Mouse (Mus musculus): ENCODE measurements around the gene Brd2. TPM values are rescaled to one million over a fixed set of nuclear protein-coding genes. Genes with fewer than 3 reads are reported as not detected.
A peak's percentile ranks its signal among the peaks of the same experiment; 100 is the strongest.

Gene Brd2
- total and polyA plus RNA-seq, 3 experiments, result 99.5 to 252 (median 189) TPM

- no peak overlapping the region; a peak in 1 of 4 replicates for H3K4me3 ChIP-seq (ENCODE audit: control insufficient read depth in 1 of 2, insufficient read depth in 1 of 2, low read depth in 2 of 2, low read length in 2 of 2)
These were observed 35.0 kb downstream of the Brd2 start for GRCm38 (mm10) chr17:34087386-34087785.

DNA sequence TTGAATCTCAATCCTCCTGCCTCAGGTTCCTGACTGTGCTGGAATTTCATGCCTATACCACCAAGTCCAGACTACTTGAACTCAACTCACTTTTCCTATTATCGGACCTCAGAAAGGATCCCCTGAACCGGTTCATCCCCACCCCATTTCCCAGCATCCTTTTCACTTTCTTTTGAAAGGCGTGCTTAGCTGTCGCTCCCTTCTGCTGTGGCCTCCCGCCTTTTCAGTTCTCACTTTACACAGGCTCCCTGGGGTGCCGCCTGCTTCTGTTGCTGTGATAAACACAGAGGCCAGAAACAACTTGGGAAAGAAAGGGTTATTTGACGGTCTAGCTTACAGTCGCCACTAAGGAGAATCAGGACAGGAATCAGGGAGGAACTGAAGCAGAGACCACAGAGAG lies 39.3 kb downstream of the Brd2 start:
- H3K36me3 ChIP-seq (ENCODE audit: control insufficient read depth in 1 of 2, insufficient read depth in 2 of 2, low read length in 2 of 2), result no peaks in the 10 kb centered on the region; a peak in 1 of 4 replicates
- TF ChIP-seq SIN3A (IDR thresholded peaks at IDR 0.05; ENCODE audit: low read length), result no peak
- no peak for TF ChIP-seq RCOR1 (IDR thresholded peaks at IDR 0.05; ENCODE audit: low read depth, low read length)
- no peak for TF ChIP-seq MAX (IDR thresholded peaks at IDR 0.05; ENCODE audit: low read length)
- no peak for DNase-seq (ENCODE audit: low read depth, low spot score)
- H3K4me3 ChIP-seq (ENCODE audit: control insufficient read depth in 1 of 2, insufficient read depth in 1 of 2, low read depth in 2 of 2, low read length in 2 of 2), result no peak overlapping the region
- H3K9me3 ChIP-seq (replicated peaks; ENCODE audit: insufficient read depth, low read length), result no peaks in the 10 kb centered on the region
- no peaks in the 10 kb centered on the region for H3K27me3 ChIP-seq (ENCODE audit: control insufficient read depth in 1 of 2, insufficient read depth in 2 of 2, low read length in 2 of 2)
- H3K9ac ChIP-seq (ENCODE audit: control insufficient read depth, low read depth, low read length, poor library complexity, severe bottlenecking), result no peak overlapping the region
- no peak overlapping the region for H3K27ac ChIP-seq (ENCODE audit: control insufficient read depth, low read depth, low read length)
- H3K4me1 ChIP-seq (ENCODE audit: control insufficient read depth in 1 of 2, insufficient read depth in 2 of 2, low read length in 2 of 2), result peaks cover 0 to 6% of the 10 kb centered on the region in 2 experiments; a peak in 2 of 4 replicates
- H3K79me2 ChIP-seq (ENCODE audit: control insufficient read depth, insufficient read depth, low read length, poor library complexity), result no peaks in the 10 kb centered on the region

More at GRCm38 (mm10) chr17:34087386-34087785, 35.0 kb downstream of the Brd2 start:
- no peaks in the 10 kb centered on the region for H3K9me3 ChIP-seq (replicated peaks; ENCODE audit: insufficient read depth, low read length)
- DNase-seq (ENCODE audit: low read depth, low spot score), result peak; percentile 66
- no peaks in the 10 kb centered on the region; the same call in 1 of the 2 replicates for H3K79me2 ChIP-seq (ENCODE audit: control insufficient read depth, insufficient read depth, low read length, poor library complexity)
- peak overlapping the region; percentile 67 for H3K27ac ChIP-seq (ENCODE audit: control insufficient read depth, low read depth, low read length)
- H3K36me3 ChIP-seq (ENCODE audit: control insufficient read depth in 1 of 2, insufficient read depth in 2 of 2, low read length in 2 of 2), result peaks cover 0 to 6% of the 10 kb centered on the region in 2 experiments; a peak in 2 of 4 replicates
- H3K9ac ChIP-seq (ENCODE audit: control insufficient read depth, low read depth, low read length, poor library complexity, severe bottlenecking), result no peak overlapping the region; the same call in 1 of the 2 replicates
- peaks cover 7 to 19% of the 10 kb centered on the region in 2 experiments for H3K4me1 ChIP-seq (ENCODE audit: control insufficient read depth in 1 of 2, insufficient read depth in 2 of 2, low read length in 2 of 2)
- no peak for TF ChIP-seq BHLHE40 (IDR thresholded peaks at IDR 0.05; ENCODE audit: borderline replicate concordance, low read depth, low read length)
- no peaks in the 10 kb centered on the region for H3K27me3 ChIP-seq (ENCODE audit: control insufficient read depth in 1 of 2, insufficient read depth in 2 of 2, low read length in 2 of 2)

- Histone ChIP-seq H3K4me1 (ENCODE audit: control insufficient read depth in 1 of 2, insufficient read depth in 2 of 2, low read length in 2 of 2) (no peaks in the 10 kb centered on the region), H3K9me3 (replicated peaks; ENCODE audit: insufficient read depth, low read length) (no peaks in the 10 kb centered on the region), H3K27ac (ENCODE audit: control insufficient read depth, low read depth, low read length) (no peak overlapping the region), H3K79me2 (ENCODE audit: control insufficient read depth, insufficient read depth, low read length, poor library complexity) (no peaks in the 10 kb centered on the region), H3K4me3 (ENCODE audit: control insufficient read depth in 1 of 2, insufficient read depth in 1 of 2, low read depth in 2 of 2, low read length in 2 of 2) (no peak overlapping the region), H3K36me3 (ENCODE audit: control insufficient read depth in 1 of 2, insufficient read depth in 2 of 2, low read length in 2 of 2) (no peaks in the 10 kb centered on the region), H3K27me3 (ENCODE audit: control insufficient read depth in 1 of 2, insufficient read depth in 2 of 2, low read length in 2 of 2) (no peaks in the 10 kb centered on the region), H3K9ac (ENCODE audit: control insufficient read depth, low read depth, low read length, poor library complexity, severe bottlenecking) (no peak overlapping the region)
- DNase-seq (ENCODE audit: low read depth, low spot score), result peak; percentile 83
- TF ChIP-seq BHLHE40 (IDR thresholded peaks at IDR 0.05; ENCODE audit: borderline replicate concordance, low read depth, low read length) (no peak), CHD2 (IDR thresholded peaks at IDR 0.05; ENCODE audit: low read length) (peak; percentile 81)
These were observed 42.8 kb downstream of the Brd2 start for GRCm38 (mm10) chr17:34079621-34080020.

DNA sequence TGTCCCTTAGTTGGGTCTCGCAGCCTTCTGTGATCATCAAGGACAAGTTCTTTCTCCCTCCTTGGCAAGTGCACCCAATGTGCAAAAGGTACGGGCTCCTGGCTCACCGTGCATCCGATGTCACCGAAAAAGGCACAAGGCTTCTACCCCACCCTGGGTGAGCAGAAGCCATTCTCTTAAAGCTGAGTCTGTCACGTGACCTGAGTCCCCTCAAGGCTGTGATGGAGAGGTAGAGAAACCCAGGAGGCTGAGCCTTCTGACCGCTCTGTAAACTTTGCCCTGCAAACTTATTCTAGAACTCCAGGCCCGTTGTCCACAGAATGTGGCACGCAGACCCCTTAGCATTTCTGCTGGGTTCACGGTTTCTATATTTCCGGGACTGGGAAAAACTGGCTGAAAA lies 43.4 kb downstream of the Brd2 start:
- Histone ChIP-seq H3K27me3 (ENCODE audit: control insufficient read depth in 1 of 2, insufficient read depth in 2 of 2, low read length in 2 of 2) (no peaks in the 10 kb centered on the region), H3K9me3 (replicated peaks; ENCODE audit: insufficient read depth, low read length) (no peaks in the 10 kb centered on the region), H3K36me3 (ENCODE audit: control insufficient read depth in 1 of 2, insufficient read depth in 2 of 2, low read length in 2 of 2) (no peaks in the 10 kb centered on the region), H3K9ac (ENCODE audit: control insufficient read depth, low read depth, low read length, poor library complexity, severe bottlenecking) (no peak overlapping the region), H3K4me1 (ENCODE audit: control insufficient read depth in 1 of 2, insufficient read depth in 2 of 2, low read length in 2 of 2) (no peaks in the 10 kb centered on the region), H3K4me3 (ENCODE audit: control insufficient read depth in 1 of 2, insufficient read depth in 1 of 2, low read depth in 2 of 2, low read length in 2 of 2) (no peak overlapping the region), H3K79me2 (ENCODE audit: control insufficient read depth, insufficient read depth, low read length, poor library complexity) (no peaks in the 10 kb centered on the region), H3K27ac (ENCODE audit: control insufficient read depth, low read depth, low read length) (no peak overlapping the region)
- DNase-seq (ENCODE audit: low read depth, low spot score), result no peak
- no peak for TF ChIP-seq MYC (IDR thresholded peaks at IDR 0.05; ENCODE audit: low read depth, low read length)
- no peak for TF ChIP-seq MXI1 (IDR thresholded peaks at IDR 0.05; ENCODE audit: low read depth, low read length)
- TF ChIP-seq POLR2AphosphoS2 (IDR thresholded peaks at IDR 0.05; ENCODE audit: low read length), result no peak
- no peak for TF ChIP-seq SMC3 (IDR thresholded peaks at IDR 0.05; ENCODE audit: low read depth, low read length)
- TF ChIP-seq MAX (IDR thresholded peaks at IDR 0.05; ENCODE audit: low read length), result no peak
- no peak for TF ChIP-seq CHD2 (IDR thresholded peaks at IDR 0.05; ENCODE audit: low read length)
- no peak for TF ChIP-seq CHD1 (IDR thresholded peaks at IDR 0.05; ENCODE audit: low read depth, low read length)
- TF ChIP-seq BHLHE40 (IDR thresholded peaks at IDR 0.05; ENCODE audit: borderline replicate concordance, low read depth, low read length), result no peak
- no peak for TF ChIP-seq MEF2A (IDR thresholded peaks at IDR 0.05; ENCODE audit: extremely low read depth, insufficient replicate concordance, low read depth, low read length, poor library complexity, severe bottlenecking)
